Mouse (Mus musculus) left cerebral cortex, adult 11 months (tissue): ENCODE results near the gene Trim68.
"Not testable (repeated sequence)": the region's sequence is repeated elsewhere in the genome, so short reads cannot be mapped to it uniquely, and the experiment has no call there.

Source experiments
- DNase-seq: peaks from one replicate; pipeline ENCODE4 v3.0.0; 2022; ENCODE audit warnings: low spot score

Trim68 gene

DNA sequence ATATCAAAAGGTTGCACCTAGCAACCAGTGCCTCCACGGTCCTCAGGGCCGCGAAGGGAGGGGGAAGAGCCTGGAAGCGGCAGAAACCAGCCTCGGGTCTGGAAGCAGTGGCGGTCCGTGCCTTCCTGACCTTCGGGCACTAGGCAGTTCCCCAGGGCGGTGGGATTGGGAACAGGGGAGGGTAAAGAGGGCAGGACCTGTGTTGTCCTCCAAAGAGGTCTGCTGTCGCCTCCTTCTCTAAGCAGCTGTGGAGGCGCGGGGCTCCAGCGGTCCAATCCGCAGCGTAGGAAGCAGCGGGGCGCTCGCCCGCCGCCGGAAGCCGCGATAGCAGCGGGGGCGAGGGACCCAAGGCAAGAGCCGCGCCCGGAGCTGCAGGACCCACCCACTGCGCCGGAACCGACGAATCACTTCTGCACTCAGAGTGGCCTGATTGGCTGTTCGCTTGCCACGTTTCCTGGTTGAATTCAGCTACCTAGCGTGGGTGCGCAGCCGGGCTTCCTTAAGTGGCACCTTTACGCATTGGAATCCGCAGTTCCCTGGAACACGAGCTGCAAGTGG lies at the start of gene Trim68:
TSS of gene Trim68 (minus strand) at position 384 of the 558 bp plus-strand sequence.
- peak; percentile 86 for DNase-seq

DNA sequence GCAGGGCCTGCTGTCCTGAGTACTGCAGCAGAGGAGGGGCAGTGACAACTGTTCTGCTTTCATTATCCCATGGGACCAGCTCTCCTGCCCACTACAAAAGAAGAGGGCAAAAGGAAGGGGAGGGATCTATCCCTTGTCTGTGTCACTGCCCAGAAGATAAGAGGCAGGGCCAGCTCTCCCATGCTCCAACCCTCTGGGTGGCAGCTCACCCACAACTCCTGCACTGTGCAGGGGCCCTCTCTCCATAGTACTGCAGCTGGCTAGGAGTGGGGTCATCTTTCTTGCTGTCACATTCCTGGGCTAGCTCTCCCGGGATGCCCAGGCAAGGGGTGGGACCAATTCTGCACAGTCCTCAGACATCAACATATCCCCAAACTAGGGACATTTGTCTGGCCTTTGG lies 46.7 kb upstream of the Trim68 start:
- no peak for DNase-seq

- DNase-seq: no peak
Measured at GRCm38 (mm10) chr7:102727391-102727790, 40.3 kb upstream of the Trim68 start, which contains the start of gene Olfr559. Olfr559 (minus strand) TSS chr7:102727491.

DNA sequence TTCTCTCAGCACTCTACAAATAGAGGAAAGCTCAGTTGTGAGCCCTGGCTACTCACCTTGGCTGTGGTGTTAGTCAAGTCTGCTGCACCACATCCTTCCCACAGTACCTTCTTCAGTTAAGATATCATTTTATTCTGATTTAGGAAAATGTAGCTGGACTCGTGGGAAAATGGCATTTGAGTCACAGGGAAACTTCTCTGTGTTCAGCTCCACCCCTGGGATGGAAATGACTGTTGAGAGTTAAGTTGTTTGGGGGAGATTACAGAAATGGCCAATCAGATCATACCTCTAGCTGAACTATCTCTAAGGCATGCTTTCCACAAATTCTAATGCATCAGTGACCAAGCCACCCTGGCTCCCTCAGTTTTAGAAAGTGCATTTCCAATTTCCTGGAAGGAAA lies 31.8 kb upstream of the Trim68 start, which contains the start of gene Olfr33:
TSS of gene Olfr33 (minus strand) at position 101 of the 400 bp plus-strand sequence.
- DNase-seq: no peak

DNA sequence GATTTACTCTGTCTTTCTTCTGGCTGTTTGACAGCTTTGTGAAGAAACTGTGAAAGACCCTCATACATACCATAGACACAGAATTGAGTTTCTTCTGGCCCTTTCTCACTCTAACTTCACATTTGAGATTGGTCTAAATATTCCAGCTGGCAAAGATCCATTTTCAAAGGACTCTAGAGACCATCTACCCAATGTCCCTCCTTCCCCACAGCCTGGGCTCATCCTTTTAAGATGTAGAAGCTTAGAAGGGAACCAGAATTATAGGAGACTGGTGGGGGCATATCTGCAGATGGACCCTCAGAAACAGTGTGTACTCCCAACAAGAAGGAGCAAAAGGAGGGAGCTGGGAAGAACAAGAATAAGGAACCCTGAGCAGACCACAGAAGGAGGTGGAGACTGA lies 14.8 kb upstream of the Trim68 start, which contains the start of gene Olfr558:
TSS of gene Olfr558 (plus strand) at position 301 of the 400 bp plus-strand sequence.
- no peak for DNase-seq

- no peak for DNase-seq
Measured at GRCm38 (mm10) chr7:102698461-102698860, 11.3 kb upstream of the Trim68 start.

DNA sequence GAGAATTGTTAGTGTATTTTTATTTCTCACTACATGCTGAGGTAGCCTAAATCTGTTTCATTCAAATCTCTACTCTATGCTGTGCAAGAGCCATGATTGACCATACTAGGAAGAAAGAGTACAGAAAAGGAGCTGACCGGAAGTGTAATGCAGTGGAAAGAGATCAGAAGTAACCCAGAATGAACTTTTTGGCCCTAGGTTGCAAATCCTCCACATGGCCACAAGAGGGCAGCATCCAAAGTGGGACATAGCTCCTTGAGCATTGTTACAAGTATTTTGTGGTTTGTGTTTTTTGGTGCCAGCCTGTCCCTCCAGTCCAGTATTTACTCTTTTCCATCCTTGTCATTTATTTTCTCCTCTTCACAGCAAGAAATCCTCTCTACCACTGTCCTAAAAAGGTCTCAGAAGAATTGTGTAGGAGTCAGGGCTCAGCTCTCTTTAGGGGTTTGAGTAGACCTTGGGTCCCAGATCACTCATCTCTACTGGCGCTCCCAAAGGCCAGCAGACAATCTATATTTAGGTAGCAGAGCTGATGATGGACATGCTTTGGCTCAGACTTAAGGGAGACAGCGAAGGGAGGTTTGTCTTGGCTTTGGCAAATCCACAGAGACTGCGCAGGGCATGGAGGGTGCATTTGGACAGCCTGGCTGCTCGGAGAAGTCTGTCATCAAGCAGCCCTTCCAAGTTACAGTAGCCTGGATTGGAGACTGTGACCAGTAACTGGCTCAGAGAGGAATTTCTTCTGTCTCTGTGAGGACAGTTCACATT lies 8.4 kb upstream of the Trim68 start, which contains the start of gene Olfr557:
TSS of gene Olfr557 (plus strand) at position 553 of the 768 bp plus-strand sequence.
- no peak for DNase-seq

DNA sequence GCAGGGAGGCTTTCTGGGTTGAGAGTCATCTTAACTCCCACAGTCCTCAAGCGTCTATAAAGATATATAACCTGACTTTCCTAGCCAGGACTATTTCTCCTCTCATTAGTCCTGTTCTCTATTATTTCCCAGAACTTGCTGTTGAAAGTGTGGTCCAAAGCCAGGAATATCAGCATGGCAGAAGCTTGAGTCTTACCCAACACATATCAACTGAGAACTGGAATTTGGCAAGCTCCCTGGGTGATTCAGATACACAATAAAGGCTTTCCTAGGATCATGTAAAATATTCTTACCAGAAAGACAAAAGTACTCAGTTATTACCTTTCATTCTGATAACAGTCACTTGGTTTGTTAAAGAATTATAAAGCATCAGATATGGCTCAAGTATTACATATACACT lies 5.2 kb downstream of the Trim68 start:
- no peak for DNase-seq

- no peak for DNase-seq
Measured at GRCm38 (mm10) chr7:102676225-102676624, 10.9 kb downstream of the Trim68 start.

DNA sequence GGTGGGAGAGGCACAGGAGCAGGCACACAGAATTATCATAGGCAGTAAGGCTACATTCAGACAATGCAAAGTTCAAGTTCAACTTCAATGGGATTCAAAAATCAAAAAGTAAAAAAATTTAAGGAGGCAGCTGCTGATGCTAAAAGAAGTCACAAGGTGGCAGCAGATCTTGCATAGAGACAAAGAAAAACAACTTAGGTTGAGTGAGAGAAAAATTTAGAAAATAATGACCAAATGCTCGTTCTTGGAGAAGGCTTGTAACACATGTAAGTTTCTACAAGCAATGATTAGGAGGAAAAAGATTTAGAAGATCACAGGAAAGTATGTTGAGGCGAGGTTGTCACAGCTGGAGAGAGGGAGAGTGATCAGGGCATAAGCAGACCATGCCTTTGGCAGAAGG lies 21.7 kb downstream of the Trim68 start:
- no peak for DNase-seq

- DNase-seq: no peak
Measured at GRCm38 (mm10) chr7:102664599-102664998, 22.5 kb downstream of the Trim68 start, which contains the start of gene Olfr556. Olfr556 (plus strand) TSS chr7:102664899.

DNA sequence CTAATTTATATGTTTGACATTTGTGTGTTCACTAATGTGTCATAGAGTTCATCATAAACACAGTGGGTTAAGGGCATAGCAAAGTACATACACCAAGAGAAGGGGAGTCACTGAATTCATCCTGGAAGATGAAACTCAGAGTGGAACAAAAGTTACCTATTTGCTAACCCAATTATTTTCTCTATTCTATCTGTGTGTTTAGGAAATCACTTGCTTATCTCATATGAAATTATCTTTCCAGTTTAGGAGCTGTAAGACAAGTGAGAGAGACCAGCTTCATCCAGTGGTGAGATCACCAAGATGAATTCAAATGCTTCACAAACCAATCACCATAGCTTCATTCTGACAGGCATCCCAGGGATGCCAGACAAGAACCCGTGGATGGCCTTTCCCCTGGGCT lies 28.6 kb downstream of the Trim68 start, which contains the start of gene Olfr555:
TSS of gene Olfr555 (plus strand) at position 301 of the 400 bp plus-strand sequence.
- DNase-seq: no peak

DNA sequence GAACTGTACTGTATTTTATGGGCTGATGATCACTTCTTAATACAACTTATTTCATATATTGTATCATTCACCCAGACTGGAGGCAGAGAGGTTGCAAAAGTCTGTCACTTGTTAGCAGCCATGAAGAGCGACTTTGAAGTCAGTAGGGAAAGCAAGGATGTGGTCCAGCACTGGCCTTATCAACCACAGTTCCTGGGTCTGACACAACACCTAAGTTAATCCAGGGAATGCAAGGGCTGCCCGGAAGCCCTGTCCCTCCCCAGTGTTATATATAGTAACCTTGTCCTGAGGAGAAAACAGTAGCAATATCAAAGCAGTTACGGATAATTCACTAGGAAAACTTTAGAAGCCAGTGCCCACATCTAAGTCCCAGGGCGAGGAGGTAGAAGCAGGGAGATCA lies 42.2 kb downstream of the Trim68 start:
- not testable (repeated sequence) for DNase-seq

DNA sequence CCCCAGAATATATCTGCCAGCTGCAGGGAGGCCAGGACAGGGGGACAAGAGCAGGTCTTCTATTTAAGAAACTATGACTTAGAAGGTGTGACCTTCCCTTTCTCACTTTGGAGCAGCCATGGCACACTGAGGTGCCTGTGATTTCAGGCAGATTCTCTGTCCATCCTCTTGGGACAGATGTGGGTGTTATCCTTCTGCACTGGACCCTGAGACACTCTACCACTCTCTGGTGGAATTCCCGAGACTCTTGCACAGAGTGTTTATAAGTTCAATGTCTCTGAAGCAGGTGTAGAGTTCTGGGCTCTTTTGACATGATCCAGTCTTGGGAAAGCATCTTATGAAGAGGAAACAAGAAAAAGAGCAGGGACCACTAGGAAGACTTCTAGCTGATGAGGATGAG lies 49.0 kb downstream of the Trim68 start, which contains the start of gene Olfr554:
TSS of gene Olfr554 (plus strand) at position 301 of the 400 bp plus-strand sequence.
- DNase-seq: no peak

DNA sequence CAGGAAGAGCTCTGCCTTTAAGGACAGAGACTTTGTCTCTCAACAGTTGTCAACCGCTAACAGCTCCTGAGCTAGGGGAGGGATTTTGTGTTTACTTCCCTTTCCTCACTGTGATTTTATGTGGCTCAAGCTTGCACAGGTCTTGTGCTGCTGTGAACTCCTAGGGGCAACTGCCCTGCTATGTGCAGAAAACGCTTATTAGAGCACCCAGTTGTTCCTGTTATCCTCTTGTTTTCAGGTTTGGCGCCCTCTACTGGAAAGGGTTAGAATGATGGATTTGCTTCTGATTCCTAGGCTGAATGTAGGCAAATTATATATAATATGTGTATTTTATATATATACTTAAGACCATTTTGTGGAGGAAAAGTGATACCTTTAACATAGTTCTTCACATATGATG lies 50.5 kb downstream of the Trim68 start:
- DNase-seq: peak; percentile 18
